Mouse (Mus musculus) effector memory CD4-positive, alpha-beta T cell, adult 5 months (primary cell): ENCODE measurements around the gene Amy1. TPM values are rescaled to one million over a fixed set of nuclear protein-coding genes. Genes with fewer than 3 reads are reported as not detected.

Source experiments
- polyA plus RNA-seq: library from polyadenylated mRNA; unstranded; fragments of 100-300 nt; shearing (Covaris generic); gene quantifications from one replicate; pipeline ENCODE4 v1.2.1, GENCODE M21; 2017

The Amy1 gene
- polyA plus RNA-seq = 1.2 TPM

DNA sequence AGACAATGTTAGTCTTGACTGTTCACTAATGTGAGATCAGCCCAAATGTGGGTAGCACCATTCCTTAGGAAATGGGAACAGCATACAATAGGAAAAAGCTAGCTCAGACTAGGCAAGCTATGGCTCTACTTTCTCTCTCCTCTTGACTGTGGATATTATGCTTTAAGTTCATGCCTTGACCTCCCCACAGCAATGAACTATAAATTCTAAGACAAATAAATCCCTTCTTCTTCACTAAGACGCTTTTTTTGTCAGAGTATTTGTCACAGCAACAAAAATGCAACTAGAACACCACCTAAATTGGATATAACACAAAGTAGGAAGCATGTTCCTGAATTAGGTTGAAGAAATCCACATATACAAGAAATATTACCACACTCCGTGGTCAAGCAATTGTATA, at the start of gene Amy1:
Gene Amy1, minus strand, starts transcription at position 101 of the 400 bp plus-strand sequence.

DNA sequence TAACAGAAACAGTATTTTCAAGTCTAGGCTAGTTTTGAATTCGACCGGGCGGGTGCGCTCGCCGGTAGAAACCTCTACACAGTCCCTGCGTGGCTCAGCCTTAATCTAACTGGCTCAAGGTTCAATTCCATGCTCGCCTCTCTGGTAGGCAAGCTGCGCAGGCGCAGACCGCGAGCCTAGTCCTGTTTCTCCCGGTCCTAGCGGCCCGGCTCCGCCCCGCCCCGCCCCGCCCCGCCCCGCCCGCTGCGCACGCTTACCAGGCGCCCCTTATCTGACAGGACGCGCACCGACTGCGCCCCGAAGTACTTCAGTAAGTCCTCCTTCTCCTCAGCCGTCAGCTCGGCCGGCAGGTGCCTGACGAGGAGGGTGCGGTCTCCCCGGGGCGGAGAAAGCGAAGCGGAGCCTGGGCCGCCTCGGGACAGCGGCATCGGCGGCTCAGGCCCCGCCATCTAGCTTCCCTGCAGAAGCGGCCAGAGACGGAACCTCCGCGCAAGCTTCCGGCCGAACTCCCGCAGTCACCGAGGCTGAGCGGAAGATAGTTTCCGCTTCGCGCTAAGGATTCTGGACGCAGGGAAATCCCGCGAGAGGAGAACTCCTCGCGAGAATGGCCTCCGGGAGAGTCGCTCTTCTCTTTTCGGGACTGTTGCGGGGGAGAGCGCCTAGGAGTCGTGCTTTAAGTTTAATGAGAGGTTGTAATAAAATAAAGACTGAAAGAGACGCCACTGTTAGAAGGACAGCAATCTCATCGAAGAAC, 23.3 kb upstream of the Amy1 start, which contains the start of gene Rnpc3:
Gene Rnpc3, minus strand, starts transcription at position 544 of the 754 bp plus-strand sequence.

DNA sequence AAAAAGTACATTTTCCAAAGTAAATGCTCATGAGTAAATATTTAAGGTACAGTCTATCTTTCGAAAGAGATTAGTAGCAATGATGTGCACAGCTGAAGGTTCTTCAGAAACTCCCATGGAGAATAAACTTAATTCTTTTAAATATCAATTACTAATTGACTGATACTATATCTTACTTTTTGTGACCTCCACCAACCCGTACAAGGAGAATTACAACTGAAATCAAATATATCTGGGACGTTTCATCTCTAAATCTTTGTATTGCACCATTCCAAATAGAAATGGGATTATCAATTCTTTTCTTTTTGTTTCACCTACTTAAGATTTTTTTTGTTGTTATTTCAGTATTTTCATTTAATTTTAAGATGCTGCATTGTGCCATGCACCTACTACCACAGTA, 74.2 kb downstream of the Amy1 start, which contains the start of gene Amy2a1:
Gene Amy2a1, minus strand, starts transcription at position 101 of the 400 bp plus-strand sequence.

Other genes with a start within 250 kb of the Amy1 start
- not detected for gene Amy2a1, start 74.3 kb downstream of the Amy1 start, polyA plus RNA-seq
- 43.2 TPM for gene Rnpc3, start 23.4 kb upstream of the Amy1 start, polyA plus RNA-seq